Comparison of ENCODE assay signal across 15 mouse cellular contexts in the genomic region with DNA sequence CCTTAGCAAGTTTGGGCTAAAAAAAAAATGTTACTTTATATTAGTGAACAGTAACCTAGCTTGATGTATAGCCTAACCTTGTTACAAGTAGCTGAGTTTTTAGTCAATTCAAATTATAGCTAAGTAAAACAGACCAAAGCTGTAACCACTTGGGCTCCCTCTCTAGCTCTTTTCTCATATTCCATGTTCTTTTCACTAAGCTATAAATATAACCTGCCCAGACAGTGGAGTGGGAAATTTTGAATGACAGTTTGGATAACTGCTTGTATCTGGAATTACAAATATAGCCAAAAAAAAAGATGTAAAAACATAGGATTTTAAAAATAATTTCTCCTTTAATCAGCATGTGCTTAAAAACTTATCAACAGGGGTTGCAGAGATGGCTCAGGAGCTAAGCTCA. TPM values are rescaled to one million over a fixed set of nuclear protein-coding genes. Genes with fewer than 3 reads are reported as not detected.
"Had no signal": no experiment of that assay in that cellular context is flagged by ENCODE, and none has a peak within 500 bp of the region (broad histone marks: within the 10 kb centered on the region; RNA-seq: fewer than 3 reads in every experiment).

No protein-coding gene starts in this region.

- ATAC-seq: midbrain, embryonic 16.5 days had no signal

- DNase-seq: lung, embryonic 14.5 days; lung, postnatal 10 days; lung, postnatal 4 days; midbrain, embryonic 14.5 days; retina, postnatal 1 day; right cerebral cortex, adult 18-20 months; right cerebral cortex, postnatal 25 days; right cerebral cortex, postnatal 4 days; spleen, adult 18-20 months; thymus, adult 18-20 months; thymus, postnatal 14 days; thymus, postnatal 36 days had no signal

RNA-seq across cellular contexts. Expression of a gene that starts 12.8 kb away (rescaled TPM):
- polyA plus RNA-seq: myocyte; neural tube, embryonic 11.5 days had no signal
